Mouse (Mus musculus) cerebellum, adult 2 months (tissue): ENCODE data around the gene Htr7. TPM values are rescaled to one million over a fixed set of nuclear protein-coding genes. Genes with fewer than 3 reads are reported as not detected.

Experiments used
- DNase-seq, 2 experiments: peaks; one replicate each; pipeline ENCODE4 v3.0.0; 2021
- H3K27ac ChIP-seq: fragments of 200-500 bp; 2 replicates; pipeline ENCODE4 v1.5.1; 2012; ENCODE audit warnings: low read length, control low read depth, inconsistent platforms; ENCODE audit not compliant: insufficient read depth
- H3K27me3 ChIP-seq: fragments of 200-500 bp; 2 replicates; pipeline ENCODE4 v1.6.1; 2012; ENCODE audit warnings: inconsistent platforms, mild to moderate bottlenecking, low read length, moderate library complexity; ENCODE audit not compliant: control insufficient read depth, insufficient read depth
- H3K4me1 ChIP-seq: fragments of 200-500 bp; 2 replicates; pipeline ENCODE4 v1.6.1; 2011; ENCODE audit warnings: low read length; ENCODE audit not compliant: control insufficient read depth, insufficient read depth
- H3K4me3 ChIP-seq: fragments of 200-500 bp; replicated peaks from 2 replicates; pipeline ENCODE3; 2011; ENCODE audit warnings: mild to moderate bottlenecking, low read depth, low read length, control low read depth; ENCODE audit not compliant: insufficient read depth
- CTCF ChIP-seq: fragments of 200-500 bp; IDR thresholded peaks from 2 replicates; pipeline ENCODE4 v1.5.1; 2011; ENCODE audit warnings: low read depth, mild to moderate bottlenecking, control low read depth, low read length, moderate library complexity, borderline replicate concordance; ENCODE audit not compliant: insufficient read depth
- POLR2A ChIP-seq: fragments of 200-500 bp; IDR thresholded peaks from 2 replicates; pipeline ENCODE4 v1.6.1; 2011; ENCODE audit warnings: low read length, control low read depth, borderline replicate concordance; ENCODE audit not compliant: insufficient read depth
- WGBS: fragments of 180-500 bp; shearing (Covaris S2); methylation state at CpG from one replicate; pipeline ENCODE4 v1.1.7; 2018; 5-methylcytosine and 5-hydroxymethylcytosine counted together
- polyA plus RNA-seq: library from polyadenylated mRNA; depleted of rRNA; stranded (reverse); fragments of >200 nt; gene quantifications from 2 replicates; pipeline ENCODE4 v1.2.3, GENCODE M21; 2012

Gene Htr7
- polyA plus RNA-seq, 1 experiment = 8.0 TPM

GRCm38 (mm10) chr19:36002476-36003445, 54.5 kb downstream of the Htr7 start:
- no peak overlapping the region for H3K27ac ChIP-seq
- no peak for DNase-seq
- H3K27me3 ChIP-seq = no peaks in the 10 kb centered on the region
- WGBS = 37% methylated on average over 17 of the region's 17 CpGs
- H3K4me3 ChIP-seq = no peak overlapping the region
- no peak for TF ChIP-seq CTCF
- TF ChIP-seq POLR2A = no peak
- no peaks in the 10 kb centered on the region for H3K4me1 ChIP-seq

GRCm38 (mm10) chr19:36001512-36001911, 55.8 kb downstream of the Htr7 start:
- TF ChIP-seq POLR2A (no peak), CTCF (no peak)
- Histone ChIP-seq H3K27me3 (no peaks in the 10 kb centered on the region), H3K4me3 (no peak overlapping the region), H3K4me1 (no peaks in the 10 kb centered on the region), H3K27ac (no peak overlapping the region)
- WGBS = 30% methylated on average over 1 of the region's 1 CpGs
- DNase-seq = no peak

GRCm38 (mm10) chr19:36000955-36001354, 56.4 kb downstream of the Htr7 start:
- DNase-seq = no peak

GRCm38 (mm10) chr19:35997384-35997783, 59.9 kb downstream of the Htr7 start:
- no peaks in the 10 kb centered on the region for H3K4me1 ChIP-seq
- WGBS = 82% methylated on average over 3 of the region's 3 CpGs
- no peak for DNase-seq
- H3K27me3 ChIP-seq = no peaks in the 10 kb centered on the region
- H3K27ac ChIP-seq = no peak overlapping the region
- TF ChIP-seq CTCF = no peak
- TF ChIP-seq POLR2A = no peak
- no peak overlapping the region for H3K4me3 ChIP-seq

More at GRCm38 (mm10) chr19:36000955-36001354, 56.4 kb downstream of the Htr7 start:
- H3K4me3 ChIP-seq = no peak overlapping the region
- no peaks in the 10 kb centered on the region for H3K27me3 ChIP-seq
- TF ChIP-seq POLR2A = no peak
- no peak for TF ChIP-seq CTCF
- H3K4me1 ChIP-seq = no peaks in the 10 kb centered on the region
- no peak overlapping the region for H3K27ac ChIP-seq
- 65% methylated on average over 6 of the region's 6 CpGs for WGBS

GRCm38 (mm10) chr19:35987461-35987860, 69.8 kb downstream of the Htr7 start:
- 60% methylated on average over 1 of the region's 1 CpGs for WGBS
- Histone ChIP-seq H3K27ac (no peak overlapping the region), H3K4me1 (no peaks in the 10 kb centered on the region), H3K27me3 (no peaks in the 10 kb centered on the region), H3K4me3 (no peak overlapping the region)
- no peak for DNase-seq
- TF ChIP-seq POLR2A = no peak
- TF ChIP-seq CTCF = no peak

- Histone ChIP-seq H3K27me3 (no peaks in the 10 kb centered on the region), H3K4me1 (no peaks in the 10 kb centered on the region), H3K27ac (no peak overlapping the region), H3K4me3 (no peak overlapping the region)
- TF ChIP-seq CTCF (no peak), POLR2A (no peak)
- no peak for DNase-seq
Observed at GRCm38 (mm10) chr19:35974681-35975080, 82.6 kb downstream of the Htr7 start.

- WGBS = 66% methylated on average over 5 of the region's 5 CpGs
- no peaks in the 10 kb centered on the region for H3K27me3 ChIP-seq
- H3K4me3 ChIP-seq = no peak overlapping the region
- no peak for DNase-seq
- no peak overlapping the region for H3K27ac ChIP-seq
- no peaks in the 10 kb centered on the region for H3K4me1 ChIP-seq
- TF ChIP-seq CTCF (no peak), POLR2A (no peak)
Observed at GRCm38 (mm10) chr19:35957656-35958055, 99.7 kb downstream of the Htr7 start.

- Histone ChIP-seq H3K27ac (no peak overlapping the region), H3K27me3 (no peaks in the 10 kb centered on the region), H3K4me1 (no peaks in the 10 kb centered on the region), H3K4me3 (no peak overlapping the region)
- no peak for DNase-seq
- TF ChIP-seq CTCF (no peak), POLR2A (no peak)
- WGBS = 84% methylated on average over 13 of the region's 13 CpGs
Observed at GRCm38 (mm10) chr19:35955698-35956097, 101.6 kb downstream of the Htr7 start.
